28 mouse cellular contexts compared by ENCODE assay signal in genomic region chr8:43906119-43906518, GRCm38 (mm10).
DNase-seq lines count a peak whose midpoint lies in the region; ATAC-seq and TF ChIP-seq lines count a peak whose summit lies in the region.
"Had no signal": no experiment of that assay in that cellular context is flagged by ENCODE, and none has a peak within 500 bp of the region (broad histone marks: within the 10 kb centered on the region; RNA-seq: fewer than 3 reads in every experiment).

No protein-coding gene starts in this region.

- H3ac ChIP-seq in myocyte (ENCODE audit: control insufficient read depth, insufficient read length), result no peak overlapping the region

- no peak for TF ChIP-seq POLR2A in myocyte (IDR thresholded peaks at IDR 0.05; ENCODE audit: insufficient read length, low read depth)

- H3K4me1 ChIP-seq in lung, embryonic 14.5 days (ENCODE audit: insufficient read depth), result no peaks in the 10 kb centered on the region
- H3K4me1 ChIP-seq in ES-E14 (ENCODE audit: control insufficient read depth in 2 of 2, insufficient read depth in 2 of 2, low read length in 2 of 2, poor library complexity in 1 of 2), result no peaks in the 10 kb centered on the region
- H3K4me1 ChIP-seq: embryonic facial prominence, embryonic 15.5 days; forebrain, embryonic 12.5 days; hindbrain, embryonic 13.5 days; limb, embryonic 13.5 days; stomach, embryonic 15.5 days had no signal

- no peak overlapping the region for H3K27ac ChIP-seq in lung, embryonic 14.5 days (ENCODE audit: low read depth)
- no peak overlapping the region for H3K27ac ChIP-seq in ES-E14 (ENCODE audit: insufficient read depth, low read depth, low read length, poor library complexity, severe bottlenecking)
- H3K27ac ChIP-seq: embryonic facial prominence, embryonic 15.5 days; forebrain, embryonic 12.5 days; hindbrain, embryonic 13.5 days; limb, embryonic 13.5 days; stomach, embryonic 15.5 days had no signal

- peak; percentile 57 for DNase-seq in lung, embryonic 14.5 days
- no peak for DNase-seq in lung, postnatal 25 days (ENCODE audit: low spot score)
- DNase-seq in ES-E14 (ENCODE audit: low read depth, low spot score) (peak; percentile 12), ZHBTc4 (ENCODE audit: low read depth, low spot score) (peak; percentile 11)
- no peak for DNase-seq in cerebellum, postnatal 36 days
- DNase-seq in cerebellum, postnatal 4 days (ENCODE audit: low spot score in 2 of 2), result no peak
- DNase-seq: adrenal gland, postnatal 14 days; B cell, adult 2 months; cerebellum, adult 11-12 months; cerebellum, adult 9-11 months; gastrocnemius, postnatal 36 days; heart, adult 18-20 months; heart, postnatal 36 days; kidney, adult 8-10 months; kidney, postnatal 14 days; layer of hippocampus, adult 9-11 months; midbrain, embryonic 14.5 days; right cerebral cortex, postnatal 25 days had no signal

- ATAC-seq in lung, embryonic 14.5 days (ENCODE audit: insufficient read depth), result no peak
- ATAC-seq: intestine, embryonic 16.5 days had no signal

- in situ Hi-C loops in ES-E14 (cut with MboI; ENCODE audit: low sequenced_read_pairs in 2 of 2, unreplicated experiment in 2 of 2), result no loop called here

- H3K9me3 ChIP-seq in lung, embryonic 14.5 days (ENCODE audit: low read depth, low read length), result no peaks in the 10 kb centered on the region
- H3K9me3 ChIP-seq in ES-E14 (ENCODE audit: control insufficient read depth, insufficient read depth, low read depth, low read length), result no peaks in the 10 kb centered on the region
- H3K9me3 ChIP-seq: embryonic facial prominence, embryonic 15.5 days; forebrain, embryonic 12.5 days; hindbrain, embryonic 13.5 days; limb, embryonic 13.5 days; stomach, embryonic 15.5 days had no signal

- 36% methylated on average over 3 of the region's 3 CpGs for WGBS in lung, embryonic 14.5 days

- H3K36me3 ChIP-seq in lung, embryonic 14.5 days (ENCODE audit: insufficient read depth), result no peaks in the 10 kb centered on the region
- H3K36me3 ChIP-seq in ES-E14 (ENCODE audit: control insufficient read depth, insufficient read depth, low read length, poor library complexity, severe bottlenecking) (no peaks in the 10 kb centered on the region), myocyte (ENCODE audit: control insufficient read depth, insufficient read depth) (no peaks in the 10 kb centered on the region)
- H3K36me3 ChIP-seq: embryonic facial prominence, embryonic 15.5 days; forebrain, embryonic 12.5 days; G1E; hindbrain, embryonic 13.5 days; limb, embryonic 13.5 days; stomach, embryonic 15.5 days had no signal

- no peak overlapping the region for H3K9ac ChIP-seq in lung, embryonic 14.5 days
- no peak overlapping the region for H3K9ac ChIP-seq in ES-E14 (ENCODE audit: insufficient read depth, low read depth, low read length, poor library complexity, severe bottlenecking)
- H3K9ac ChIP-seq: embryonic facial prominence, embryonic 15.5 days; forebrain, embryonic 12.5 days; hindbrain, embryonic 13.5 days; limb, embryonic 13.5 days; stomach, embryonic 15.5 days had no signal

- no peaks in the 10 kb centered on the region for H3K79me2 ChIP-seq in myocyte (ENCODE audit: control insufficient read depth, insufficient read depth)

- H3K4me2 ChIP-seq in lung, embryonic 14.5 days, result no peak overlapping the region
- H3K4me2 ChIP-seq in myocyte (ENCODE audit: low read depth), result no peak overlapping the region
- H3K4me2 ChIP-seq: embryonic facial prominence, embryonic 15.5 days; forebrain, embryonic 12.5 days; heart, embryonic 11.5 days; hindbrain, embryonic 13.5 days; limb, embryonic 13.5 days; liver, embryonic 11.5 days; stomach, embryonic 15.5 days had no signal

- no peak overlapping the region for H3K4me3 ChIP-seq in lung, embryonic 14.5 days (ENCODE audit: low read depth, low read length)
- H3K4me3 ChIP-seq in ES-E14 (ENCODE audit: insufficient read depth in 1 of 2, low read depth in 1 of 2, low read length in 2 of 2, poor library complexity in 1 of 2, severe bottlenecking in 1 of 2) (no peak overlapping the region), myocyte (no peak overlapping the region)
- H3K4me3 ChIP-seq: embryonic facial prominence, embryonic 15.5 days; forebrain, embryonic 12.5 days; hindbrain, embryonic 13.5 days; limb, embryonic 13.5 days; stomach, embryonic 15.5 days had no signal

- H3K27me3 ChIP-seq in lung, embryonic 14.5 days (ENCODE audit: insufficient read depth, low read length), result no peaks in the 10 kb centered on the region
- no peaks in the 10 kb centered on the region for H3K27me3 ChIP-seq in myocyte (ENCODE audit: control insufficient read depth, insufficient read depth, insufficient read length)
- H3K27me3 ChIP-seq: embryonic facial prominence, embryonic 15.5 days; forebrain, embryonic 12.5 days; hindbrain, embryonic 13.5 days; limb, embryonic 13.5 days; stomach, embryonic 15.5 days had no signal

- no peak for TF ChIP-seq CTCF in lung, embryonic 14.5 days (IDR thresholded peaks at IDR 0.05; ENCODE audit: low read depth)

TF ChIP-seq in ES-E14, 5 proteins besides CTCF, POLR2A, EP300 and RAD21:
- TF ChIP-seq MAFK (IDR thresholded peaks at IDR 0.05; ENCODE audit: insufficient read depth, low read depth, low read length) (no peak), ZNF384 (IDR thresholded peaks at IDR 0.05; ENCODE audit: low read depth, low read length) (no peak), ZC3H11A (IDR thresholded peaks at IDR 0.05; ENCODE audit: borderline replicate concordance, low read depth, low read length) (no peak), HCFC1 (IDR thresholded peaks at IDR 0.05; ENCODE audit: borderline replicate concordance, insufficient read depth, low read length) (no peak), CHD2 (IDR thresholded peaks at IDR 0.05; ENCODE audit: low read depth, low read length) (no peak)

TF ChIP-seq in myocyte, 11 proteins besides CTCF, POLR2A, EP300 and RAD21:
- TF ChIP-seq USF1 (IDR thresholded peaks at IDR 0.05; ENCODE audit: low read depth) (no peak), POLR2AphosphoS2 (IDR thresholded peaks at IDR 0.05; ENCODE audit: insufficient read length, low read depth) (no peak), TCF12 (IDR thresholded peaks at IDR 0.05; ENCODE audit: insufficient read depth, poor library complexity, severe bottlenecking) (no peak), REST (IDR thresholded peaks at IDR 0.05; ENCODE audit: insufficient read depth, insufficient read length) (peak; percentile 55), MAX (IDR thresholded peaks at IDR 0.05; ENCODE audit: low read depth) (no peak)

Comparison
In these comparisons a context has a peak if more than half of its experiments do, and no peak if none do; other contexts are left out.
1. DNase-seq: peak in lung, embryonic 14.5 days (single experiment), ES-E14 (single experiment) and ZHBTc4 (single experiment); none in lung, postnatal 25 days (single experiment), cerebellum, postnatal 36 days (0 of 2) and cerebellum, postnatal 4 days (0 of 2).